Mouse (Mus musculus) liver, postnatal 0 days (tissue): ENCODE data around the gene Dach2. TPM values are rescaled to one million over a fixed set of nuclear protein-coding genes. Genes with fewer than 3 reads are reported as not detected.

ENCODE experiments used
- ATAC-seq: fragments of 200-750 bp; cut with Nextera tagmentation; 2 replicates; pipeline ENCODE4 v1.8.0; 2017; ENCODE audit warnings: mild to moderate bottlenecking, moderate library complexity
- DNase-seq: peaks from one replicate; pipeline ENCODE4 v3.0.0-alpha.2; 2016
- H3K27ac ChIP-seq: fragments of 300-500 bp; sonication (generic); 2 replicates; pipeline ENCODE4 v1.5.1; 2014; ENCODE audit warnings: antibody characterized with exemption, moderate library complexity, mild to moderate bottlenecking, low read depth
- H3K27me3 ChIP-seq: fragments of 300-500 bp; sonication (generic); 2 replicates; pipeline ENCODE4 v1.6.1; 2014; ENCODE audit warnings: low read length, control low read depth, mixed read lengths; ENCODE audit not compliant: insufficient read depth
- H3K36me3 ChIP-seq: fragments of 300-500 bp; sonication (generic); replicated peaks from 2 replicates; pipeline ENCODE4 v1.6.1; 2014; ENCODE audit warnings: mild to moderate bottlenecking, control low read depth, low read length, moderate library complexity, mixed read lengths; ENCODE audit not compliant: insufficient read depth
- H3K4me1 ChIP-seq: fragments of 300-500 bp; sonication (generic); 2 replicates; pipeline ENCODE4 v1.6.1; 2014; ENCODE audit warnings: antibody characterized with exemption, mild to moderate bottlenecking, control low read depth; ENCODE audit not compliant: insufficient read depth
- H3K4me2 ChIP-seq: fragments of 300-500 bp; sonication (generic); 2 replicates; pipeline ENCODE4 v1.6.1; 2014; ENCODE audit warnings: low read depth, mild to moderate bottlenecking, low read length, moderate library complexity, mixed read lengths
- H3K4me3 ChIP-seq: fragments of 300-500 bp; sonication (generic); 2 replicates; pipeline ENCODE4 v1.5.1; 2014; ENCODE audit warnings: low read depth, low read length
- H3K9ac ChIP-seq: fragments of 300-500 bp; sonication (generic); replicated peaks from 2 replicates; pipeline ENCODE4 v1.6.1; 2014; ENCODE audit warnings: mild to moderate bottlenecking, moderate library complexity
- H3K9me3 ChIP-seq: fragments of 300-500 bp; sonication (generic); 2 replicates; pipeline ENCODE4 v1.6.1; 2016; ENCODE audit warnings: mild to moderate bottlenecking, control low read depth, low read length, mixed read lengths
- CTCF ChIP-seq: sonication (generic); IDR thresholded peaks from 2 replicates; pipeline ENCODE4 v1.5.1; 2016; ENCODE audit warnings: antibody characterized with exemption, low read depth
- EP300 ChIP-seq: IDR thresholded peaks from 2 replicates; pipeline ENCODE4 v1.6.1; 2016; ENCODE audit warnings: antibody characterized with exemption, low read depth, mild to moderate bottlenecking
- WGBS: fragments of 180-500 bp; shearing (Covaris S2); extraction: QIAGEN DNeasy Blood & Tissue Kit; methylation state at CpG from one replicate; pipeline ENCODE4 v1.1.7; 2014; ENCODE audit not compliant: insufficient replicate concordance; 5-methylcytosine and 5-hydroxymethylcytosine counted together
- polyA plus RNA-seq: library from polyadenylated mRNA; unstranded; fragments of >200 nt; fragmentation: Nextera tagmentation; extraction: Ambion mirVana; gene quantifications from 2 replicates; pipeline ENCODE4 v1.2.1, GENCODE M21; 2015

The Dach2 gene
- polyA plus RNA-seq, 1 experiment from 2014 or later, result 0.20 TPM

DNA sequence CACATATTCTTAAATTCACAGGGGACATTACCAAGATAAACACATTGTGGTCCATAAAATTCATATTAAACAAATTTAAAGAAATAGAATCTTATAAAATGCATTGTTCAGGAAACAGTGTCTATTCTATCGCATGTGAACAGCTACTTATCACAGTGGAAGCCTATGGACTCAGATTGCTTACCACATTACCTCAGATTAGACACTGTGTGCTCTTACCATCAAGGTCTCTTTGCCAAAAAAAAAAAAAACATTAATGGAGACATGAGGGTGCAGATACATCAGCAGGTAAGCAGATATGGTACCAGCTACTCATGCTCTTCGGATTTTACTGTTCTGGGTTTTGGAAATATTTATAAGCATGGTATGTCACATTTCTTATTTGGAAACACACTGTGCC is 415.1 kb downstream of the Dach2 start:
- 65% methylated on average over 2 of the region's 2 CpGs for WGBS
- no peak overlapping the region for H3K9ac ChIP-seq
- no peaks in the 10 kb centered on the region for H3K36me3 ChIP-seq
- ATAC-seq, result no peak
- H3K9me3 ChIP-seq, result no peaks in the 10 kb centered on the region
- H3K4me3 ChIP-seq, result no peak overlapping the region
- H3K4me1 ChIP-seq, result no peaks in the 10 kb centered on the region
- no peak for TF ChIP-seq EP300
- TF ChIP-seq CTCF, result no peak
- H3K27me3 ChIP-seq, result no peaks in the 10 kb centered on the region
- no peak overlapping the region for H3K4me2 ChIP-seq
- no peak for DNase-seq
- H3K27ac ChIP-seq, result no peak overlapping the region

DNA sequence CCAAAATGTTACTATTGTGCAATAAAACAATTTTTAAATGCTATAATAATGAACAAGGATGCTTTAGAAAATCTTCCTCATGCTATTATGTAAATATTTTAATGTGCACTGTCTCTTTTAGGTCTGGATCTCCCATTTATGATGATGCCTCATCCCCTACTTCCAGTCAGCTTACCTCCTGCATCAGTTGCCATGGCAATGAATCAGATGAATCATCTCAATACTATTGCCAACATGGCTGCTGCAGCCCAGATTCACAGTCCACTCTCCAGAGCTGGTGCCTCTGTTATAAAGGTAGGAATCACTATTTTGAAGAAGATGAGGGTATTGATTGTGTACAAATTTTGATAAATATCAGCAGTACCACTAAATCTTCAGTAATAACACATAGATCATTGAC is 426.8 kb downstream of the Dach2 start:
- ATAC-seq (no peak), DNase-seq (no peak)
- Histone ChIP-seq H3K9ac (no peak overlapping the region), H3K9me3 (no peaks in the 10 kb centered on the region), H3K27ac (no peak overlapping the region), H3K36me3 (no peaks in the 10 kb centered on the region), H3K4me1 (no peaks in the 10 kb centered on the region), H3K4me3 (no peak overlapping the region), H3K27me3 (no peaks in the 10 kb centered on the region), H3K4me2 (no peak overlapping the region)
- TF ChIP-seq CTCF (no peak), EP300 (no peak)

DNA sequence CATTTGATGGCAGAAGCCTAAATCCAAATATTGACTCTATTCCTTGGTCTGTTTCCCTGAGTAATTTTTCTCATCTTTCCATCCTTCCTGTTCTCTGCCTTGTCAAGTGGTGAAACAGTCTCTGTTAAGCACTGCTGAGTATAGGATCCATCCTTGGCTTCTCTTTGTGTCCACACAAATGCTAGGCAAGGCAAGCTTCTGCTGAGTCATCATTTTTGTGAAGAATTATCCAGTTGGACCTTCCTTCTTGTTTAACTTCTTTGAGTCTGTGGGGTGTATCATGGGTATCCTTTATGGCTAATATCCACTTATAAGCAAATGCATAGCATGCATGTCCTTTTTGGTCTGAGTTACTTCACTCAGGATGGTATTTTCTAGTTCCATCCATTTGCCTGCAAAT is 449.8 kb downstream of the Dach2 start:
- no peaks in the 10 kb centered on the region for H3K9me3 ChIP-seq
- no peak for DNase-seq
- H3K27ac ChIP-seq, result no peak overlapping the region
- no peaks in the 10 kb centered on the region for H3K4me1 ChIP-seq
- no peak for ATAC-seq
- no peak overlapping the region for H3K9ac ChIP-seq
- no peaks in the 10 kb centered on the region for H3K36me3 ChIP-seq
- no peaks in the 10 kb centered on the region for H3K27me3 ChIP-seq
- H3K4me2 ChIP-seq, result no peak overlapping the region
- TF ChIP-seq CTCF (no peak), EP300 (no peak)
- no peak overlapping the region for H3K4me3 ChIP-seq

DNA sequence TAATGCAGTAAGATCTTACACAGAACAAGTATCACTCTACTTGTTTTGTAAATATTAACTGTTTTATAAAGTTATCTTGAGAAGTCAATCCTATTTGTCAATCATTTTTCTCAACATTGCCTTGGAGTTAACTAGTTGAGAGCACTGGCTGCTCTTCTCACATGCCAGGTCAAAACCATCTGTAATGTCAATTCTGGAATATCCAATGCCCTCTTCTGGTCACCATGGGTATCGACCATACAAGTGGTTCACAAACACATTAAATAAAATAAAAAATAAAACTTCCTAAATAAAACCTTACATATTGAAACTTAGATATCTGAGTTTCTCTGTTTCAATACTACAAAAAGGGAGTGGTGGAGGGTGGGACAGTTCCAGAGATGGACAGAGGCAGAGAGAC is 495.0 kb downstream of the Dach2 start:
- no peak overlapping the region for H3K9ac ChIP-seq
- TF ChIP-seq EP300, result no peak
- peak; percentile 32 for TF ChIP-seq CTCF
- H3K4me2 ChIP-seq, result no peak overlapping the region
- no peak overlapping the region for H3K4me3 ChIP-seq
- DNase-seq, result no peak
- ATAC-seq, result no peak
- no peak overlapping the region for H3K27ac ChIP-seq
- WGBS, result 21% methylated on average over 1 of the region's 1 CpGs
- no peaks in the 10 kb centered on the region for H3K36me3 ChIP-seq
- H3K9me3 ChIP-seq, result no peaks in the 10 kb centered on the region
- no peaks in the 10 kb centered on the region for H3K4me1 ChIP-seq
- H3K27me3 ChIP-seq, result no peaks in the 10 kb centered on the region

DNA sequence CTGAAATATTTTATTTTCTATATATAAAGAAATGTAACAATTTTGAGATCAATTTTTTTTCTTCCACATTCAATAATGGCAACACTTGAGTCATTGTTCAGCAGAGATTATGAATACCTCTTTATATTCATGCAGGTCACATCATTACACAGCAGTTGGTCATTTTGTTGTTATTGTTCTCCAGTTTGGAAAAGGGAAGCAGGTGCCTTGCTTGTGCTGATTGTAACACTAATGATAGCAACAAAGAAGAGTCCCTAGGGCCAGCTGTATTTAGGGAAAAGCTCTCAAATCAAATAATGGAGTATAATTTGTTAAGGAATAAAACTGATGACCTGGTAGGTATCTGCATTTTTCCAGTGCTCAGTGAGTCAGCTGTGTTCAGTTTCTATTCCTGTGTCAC is 513.1 kb downstream of the Dach2 start:
- no peak overlapping the region for H3K9ac ChIP-seq
- no peak for DNase-seq
- H3K4me3 ChIP-seq, result no peak overlapping the region
- H3K27ac ChIP-seq, result no peak overlapping the region
- H3K36me3 ChIP-seq, result no peaks in the 10 kb centered on the region
- no peak overlapping the region for H3K4me2 ChIP-seq
- no peak for ATAC-seq
- no peak for TF ChIP-seq EP300
- TF ChIP-seq CTCF, result no peak
- no peaks in the 10 kb centered on the region for H3K4me1 ChIP-seq
- no peaks in the 10 kb centered on the region for H3K27me3 ChIP-seq
- H3K9me3 ChIP-seq, result no peaks in the 10 kb centered on the region

DNA sequence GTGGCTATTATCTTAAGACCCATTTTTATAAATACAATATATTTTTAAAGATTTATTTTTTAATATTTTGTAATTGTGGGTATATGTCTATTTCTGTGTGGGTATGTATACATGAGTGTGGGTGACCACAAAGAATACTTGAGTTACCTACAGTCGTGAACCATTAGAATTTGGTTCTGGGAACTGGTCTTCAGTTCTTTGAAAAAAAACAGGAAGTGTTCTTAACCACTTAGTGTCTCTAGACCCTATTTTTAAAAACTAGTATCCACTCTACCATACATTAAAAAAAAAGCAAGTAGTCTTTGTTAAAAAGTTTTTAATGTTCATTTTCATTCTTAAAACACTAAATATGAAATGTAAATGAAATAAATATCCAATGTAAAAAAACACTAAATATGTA is 529.5 kb downstream of the Dach2 start:
- 34% methylated on average over 1 of the region's 1 CpGs for WGBS
- no peaks in the 10 kb centered on the region for H3K36me3 ChIP-seq
- ATAC-seq (no peak), DNase-seq (no peak)
- no peak overlapping the region for H3K4me3 ChIP-seq
- no peaks in the 10 kb centered on the region for H3K27me3 ChIP-seq
- H3K27ac ChIP-seq, result no peak overlapping the region
- no peak overlapping the region for H3K4me2 ChIP-seq
- no peaks in the 10 kb centered on the region for H3K9me3 ChIP-seq
- H3K4me1 ChIP-seq, result no peaks in the 10 kb centered on the region
- TF ChIP-seq CTCF (no peak), EP300 (no peak)
- H3K9ac ChIP-seq, result no peak overlapping the region

DNA sequence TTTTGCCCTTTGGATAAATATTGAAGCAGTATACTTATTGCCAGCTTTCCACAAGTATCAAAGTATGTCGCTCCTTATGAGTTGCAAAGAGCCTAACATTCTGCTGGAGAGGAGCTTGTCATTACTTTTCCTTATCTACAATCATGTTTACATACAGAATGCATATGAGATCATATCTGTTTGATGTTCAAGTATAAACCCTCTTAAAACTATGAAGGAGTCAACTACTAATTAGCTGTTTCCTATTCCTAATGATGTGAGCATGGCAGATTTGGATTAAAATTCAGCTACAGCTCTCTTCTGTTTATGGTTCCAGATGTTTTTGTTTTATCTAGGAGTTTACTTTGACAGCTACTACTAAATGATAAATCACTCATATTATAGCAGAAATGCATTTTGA is 535.8 kb downstream of the Dach2 start:
- no peak overlapping the region for H3K4me3 ChIP-seq
- H3K27me3 ChIP-seq, result no peaks in the 10 kb centered on the region
- TF ChIP-seq EP300, result no peak
- no peak for TF ChIP-seq CTCF
- no peaks in the 10 kb centered on the region for H3K36me3 ChIP-seq
- no peak overlapping the region for H3K27ac ChIP-seq
- H3K4me2 ChIP-seq, result no peak overlapping the region
- no peaks in the 10 kb centered on the region for H3K4me1 ChIP-seq
- ATAC-seq (no peak), DNase-seq (no peak)
- 80% methylated on average over 1 of the region's 1 CpGs for WGBS
- no peaks in the 10 kb centered on the region for H3K9me3 ChIP-seq
- H3K9ac ChIP-seq, result no peak overlapping the region
